Mouse (Mus musculus) forebrain, postnatal 0 days (tissue): ENCODE results near the gene Xcr1. TPM values are rescaled to one million over a fixed set of nuclear protein-coding genes. Genes with fewer than 3 reads are reported as not detected.

Experiments used
- ATAC-seq: fragments of 200-750 bp; cut with Nextera tagmentation; 2 replicates; pipeline ENCODE4 v1.8.0; 2017; ENCODE audit warnings: mild to moderate bottlenecking, moderate library complexity
- DNase-seq: peaks from one replicate; pipeline ENCODE4 v3.0.0-alpha.2; 2015
- H3K27ac ChIP-seq: fragments of 300-500 bp; sonication (generic); 2 replicates; pipeline ENCODE4 v1.5.1; 2014; ENCODE audit warnings: low read depth, mild to moderate bottlenecking, antibody characterized with exemption, low read length, moderate library complexity, mixed read lengths
- H3K27me3 ChIP-seq: fragments of 300-500 bp; sonication (generic); 2 replicates; pipeline ENCODE4 v1.6.1; 2014; ENCODE audit warnings: mild to moderate bottlenecking, low read length, mixed read lengths; ENCODE audit not compliant: insufficient read depth
- H3K36me3 ChIP-seq: fragments of 300-500 bp; sonication (generic); 2 replicates; pipeline ENCODE4 v1.6.1; 2014; ENCODE audit warnings: mild to moderate bottlenecking, moderate library complexity; ENCODE audit not compliant: insufficient read depth
- H3K4me1 ChIP-seq: fragments of 300-500 bp; sonication (generic); 2 replicates; pipeline ENCODE4 v1.6.1; 2014; ENCODE audit warnings: antibody characterized with exemption; ENCODE audit not compliant: insufficient read depth
- H3K4me2 ChIP-seq: fragments of 300-500 bp; sonication (generic); 2 replicates; pipeline ENCODE4 v1.6.1; 2014; ENCODE audit warnings: low read depth, mild to moderate bottlenecking, moderate library complexity
- H3K4me3 ChIP-seq: fragments of 300-500 bp; sonication (generic); 2 replicates; pipeline ENCODE4 v1.5.1; 2014; ENCODE audit warnings: low read depth, low read length, mixed read lengths
- H3K9ac ChIP-seq: fragments of 300-500 bp; sonication (generic); 2 replicates; pipeline ENCODE4 v1.6.1; 2014; ENCODE audit warnings: mild to moderate bottlenecking
- H3K9me3 ChIP-seq: fragments of 300-500 bp; sonication (generic); 2 replicates; pipeline ENCODE4 v1.6.1; 2016; ENCODE audit warnings: low read length
- CTCF ChIP-seq: sonication (generic); IDR thresholded peaks from 2 replicates; pipeline ENCODE4 v1.5.1; 2016; ENCODE audit warnings: antibody characterized with exemption, control low read depth, low read depth
- whole genome bisulfite sequencing: fragments of 180-500 bp; shearing (Covaris S2); extraction: QIAGEN DNeasy Blood & Tissue Kit; methylation state at CpG from one replicate; pipeline ENCODE4 v1.1.7; 2014; 5-methylcytosine and 5-hydroxymethylcytosine counted together
- polyA plus RNA-seq: library from polyadenylated mRNA; unstranded; fragments of >200 nt; fragmentation: Nextera tagmentation; extraction: Ambion mirVana; gene quantifications from 2 replicates; pipeline ENCODE4 v1.2.1, GENCODE M21; 2015
- total RNA-seq: library from RNA; depleted of rRNA; stranded (reverse); fragments of >200 nt; gene quantifications from 2 replicates; pipeline ENCODE4 v1.2.3, GENCODE M21; 2014; rRNA removed

The Xcr1 gene
- total and polyA plus RNA-seq, 2 experiments from 2014 or later, result 0.06 TPM; not detected in 1

DNA sequence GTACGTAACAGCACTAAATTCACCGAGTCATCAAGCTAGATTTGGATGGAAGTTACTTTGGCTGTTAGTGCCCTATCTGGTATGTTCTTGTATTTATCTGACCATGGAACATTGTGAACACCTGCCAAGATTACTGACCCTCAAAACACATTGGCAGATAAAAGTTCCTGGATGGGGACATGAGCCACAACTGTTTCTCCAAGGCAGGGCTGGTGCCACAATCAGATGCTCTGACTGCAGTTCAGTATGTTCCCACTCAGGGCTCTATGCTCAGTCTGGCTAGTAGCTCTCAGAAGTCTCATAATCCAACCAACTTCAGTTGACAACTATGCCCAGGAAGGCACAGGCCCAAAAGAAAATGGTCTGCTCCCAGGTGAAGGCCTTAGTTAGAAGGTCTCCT is 59.4 kb downstream of the Xcr1 start:
- Histone ChIP-seq H3K36me3 (peaks cover 26% of the 10 kb centered on the region), H3K4me3 (no peak overlapping the region), H3K4me1 (no peaks in the 10 kb centered on the region), H3K9ac (no peak overlapping the region), H3K9me3 (no peaks in the 10 kb centered on the region), H3K27me3 (no peaks in the 10 kb centered on the region), H3K27ac (no peak overlapping the region), H3K4me2 (no peak overlapping the region)
- WGBS, result 98% methylated on average over 2 of the region's 2 CpGs
- ATAC-seq (no peak), DNase-seq (no peak)
- TF ChIP-seq CTCF, result no peak

Other genes starting within 250 kb of the Xcr1 start
- 0.08 and 0.10 TPM in 2 replicates for gene Slc6a20b, start 229.5 kb downstream of the Xcr1 start, total RNA-seq
- 0.08 and 0.19 TPM in 2 replicates for gene Slc6a20b, start 229.5 kb downstream of the Xcr1 start, polyA plus RNA-seq
- gene Ccr9, start 183.6 kb downstream of the Xcr1 start, total RNA-seq, result 0.52 TPM in 1 of 2 replicates, not detected in the other
- 0.30 and 0.34 TPM in 2 replicates for gene Ccr9, start 183.6 kb downstream of the Xcr1 start, polyA plus RNA-seq
- 17.2 and 33.0 TPM in 2 replicates for gene Slc6a20a, start 183.1 kb downstream of the Xcr1 start, total RNA-seq
- gene Slc6a20a, start 183.1 kb downstream of the Xcr1 start, polyA plus RNA-seq, result 23.5 and 25.7 TPM in 2 replicates
- 36.5 and 37.9 TPM in 2 replicates for gene Lztfl1, start 144.3 kb downstream of the Xcr1 start, total RNA-seq
- gene Lztfl1, start 144.3 kb downstream of the Xcr1 start, polyA plus RNA-seq, result 37.5 and 42.3 TPM in 2 replicates
- not detected in 2 replicates for gene Cxcr6, start 55.6 kb downstream of the Xcr1 start, total RNA-seq
- gene Cxcr6, start 55.6 kb downstream of the Xcr1 start, polyA plus RNA-seq, result not detected in 2 replicates
- gene Fyco1, start 10.1 kb downstream of the Xcr1 start, total RNA-seq, result 11.1 and 17.8 TPM in 2 replicates
- gene Fyco1, start 10.1 kb downstream of the Xcr1 start, polyA plus RNA-seq, result 2.7 and 7.6 TPM in 2 replicates
- 0.38 and 1.1 TPM in 2 replicates for gene Ccr1, start 106.7 kb upstream of the Xcr1 start, total RNA-seq
- gene Ccr1, start 106.7 kb upstream of the Xcr1 start, polyA plus RNA-seq, result 0.76 and 0.77 TPM in 2 replicates
- gene Ccr1l1, start 116.4 kb upstream of the Xcr1 start, total RNA-seq, result not detected in 2 replicates
- not detected in 2 replicates for gene Ccr1l1, start 116.4 kb upstream of the Xcr1 start, polyA plus RNA-seq
- gene Ccr3, start 159.9 kb upstream of the Xcr1 start, total RNA-seq, result 0.05 TPM in 1 of 2 replicates, not detected in the other
- not detected in 2 replicates for gene Ccr3, start 159.9 kb upstream of the Xcr1 start, polyA plus RNA-seq
- 0.10 TPM in 1 of 2 replicates, not detected in the other for gene Ccr2, start 239.9 kb upstream of the Xcr1 start, total RNA-seq
- 0.07 and 0.08 TPM in 2 replicates for gene Ccr2, start 239.9 kb upstream of the Xcr1 start, polyA plus RNA-seq